Mouse (Mus musculus): ENCODE data around the gene Prr19.
"Not testable (repeated sequence)": the region's sequence is repeated elsewhere in the genome, so short reads cannot be mapped to it uniquely, and the experiment has no call there.

DNA sequence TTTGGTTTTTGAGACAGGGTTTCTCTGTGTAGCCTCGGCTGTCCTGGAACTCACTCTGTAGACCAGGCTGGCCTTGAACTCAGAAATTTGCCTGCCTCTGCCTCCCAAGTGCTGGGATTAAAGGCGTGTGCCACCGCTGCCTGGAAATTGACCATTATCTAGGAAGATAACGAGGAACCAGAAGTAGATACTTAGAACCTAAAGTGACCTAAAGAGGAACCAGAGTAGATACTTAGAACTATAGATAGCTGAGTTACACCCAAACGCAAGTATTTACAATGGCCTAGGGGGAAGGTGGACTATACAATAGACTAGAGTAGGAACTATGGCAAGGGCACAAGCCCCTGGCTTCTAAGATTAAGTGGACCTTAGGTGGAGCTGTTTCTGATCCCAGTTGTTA lies 35.5 kb upstream of the Prr19 start:
- TF ChIP-seq CTCF, POLR2A (IDR thresholded peaks at IDR 0.05; ENCODE audit: insufficient read depth, low read depth, low read length): not testable (repeated sequence)

All from olfactory bulb, adult 2 months (tissue).